Mouse (Mus musculus): ENCODE data around the gene Ifnz. TPM values are rescaled to one million over a fixed set of nuclear protein-coding genes. Genes with fewer than 3 reads are reported as not detected.
"Not testable (repeated sequence)": the region's sequence is repeated elsewhere in the genome, so short reads cannot be mapped to it uniquely, and the experiment has no call there.

Gene Ifnz
- not detected in 2 replicates for polyA plus RNA-seq (2015; fragmentation: Nextera tagmentation; extraction: Ambion mirVana)

DNA sequence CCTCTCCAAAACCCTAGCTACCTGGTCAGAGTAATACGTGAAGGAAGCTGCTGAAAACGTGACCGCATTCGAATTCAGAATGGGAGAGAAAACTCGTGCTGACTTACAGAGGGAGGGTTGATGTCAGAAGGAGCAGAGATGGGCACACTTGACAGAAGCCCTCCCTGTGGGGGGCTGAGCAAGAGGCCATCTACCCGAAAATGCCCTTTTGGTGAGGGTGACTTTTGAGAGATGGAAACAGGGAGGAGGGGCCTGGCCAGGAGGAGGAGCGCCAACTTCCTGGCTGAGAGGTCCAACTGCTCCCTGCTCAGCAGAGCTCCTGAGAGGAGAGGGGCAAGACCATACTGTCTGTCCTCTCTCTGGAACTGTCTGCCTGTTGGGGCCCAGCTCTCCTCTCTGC is at the start of gene Ifnz:
Ifnz (plus strand) TSS at position 301 of the 400 bp plus-strand sequence.
- H3K27me3 ChIP-seq; ATAC-seq (ENCODE audit: low FRiP score, low read depth); H3K9me3 ChIP-seq; H3K9ac ChIP-seq; H3K27ac ChIP-seq (replicated peaks); H3K4me1 ChIP-seq (replicated peaks); H3K36me3 ChIP-seq: not testable (repeated sequence)
- 17% methylated on average over 4 of the region's 7 CpGs for WGBS
- peak within 1 kb of the TSS; percentile 50 for H3K4me2 ChIP-seq
- H3K4me3 ChIP-seq, result 0 out of 2 replicates have a peak within 1 kb of the TSS, but pooled peaks have one; percentile 15

DNA sequence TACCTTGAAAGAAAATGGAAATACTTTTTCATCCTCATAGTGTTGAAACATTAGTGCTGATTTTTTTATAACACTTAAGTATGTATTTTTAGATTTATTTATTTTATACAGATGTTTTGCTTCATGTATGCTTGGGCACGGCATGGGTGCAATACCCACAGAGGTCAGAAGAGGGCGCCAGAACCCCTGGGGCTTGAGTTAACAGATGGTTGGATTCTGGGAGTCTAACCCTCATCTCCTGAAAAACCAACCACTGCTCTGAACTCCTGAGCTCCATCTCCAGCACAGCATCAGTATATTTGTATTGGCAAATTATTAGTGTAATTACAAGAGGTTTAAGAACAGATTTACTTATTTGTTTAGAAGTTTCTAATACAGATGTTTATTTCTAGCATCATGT is 43.5 kb upstream of the Ifnz start:
- H3K9ac ChIP-seq, result no peak overlapping the region
- H3K4me3 ChIP-seq, result no peak overlapping the region
- ATAC-seq (ENCODE audit: low FRiP score, low read depth), result no peak
- no peaks in the 10 kb centered on the region for H3K36me3 ChIP-seq
- no peaks in the 10 kb centered on the region for H3K27me3 ChIP-seq
- no peaks in the 10 kb centered on the region for H3K4me1 ChIP-seq (replicated peaks)
- 2% methylated on average over 2 of the region's 2 CpGs for WGBS
- H3K9me3 ChIP-seq, result no peaks in the 10 kb centered on the region
- no peak overlapping the region for H3K27ac ChIP-seq (replicated peaks)
- no peak overlapping the region for H3K4me2 ChIP-seq

DNA sequence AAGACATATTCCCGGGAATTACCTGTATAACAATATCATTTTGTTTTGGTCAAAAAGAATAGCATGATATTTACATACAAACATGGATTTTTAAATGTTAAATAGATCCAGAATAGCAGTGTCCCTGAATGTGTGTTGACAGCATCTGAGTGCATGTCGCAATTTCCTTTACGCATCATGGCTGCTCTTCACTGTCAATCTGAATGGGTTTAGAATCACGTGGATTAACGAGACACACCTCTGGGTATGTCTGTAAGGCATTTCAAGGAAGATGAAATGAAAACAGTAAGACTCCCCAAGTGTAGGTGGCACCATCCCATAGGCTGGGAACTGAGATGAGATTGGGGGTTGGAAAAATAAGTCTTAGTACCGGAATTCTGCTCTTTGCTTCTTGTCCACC is 42.9 kb upstream of the Ifnz start:
- Histone ChIP-seq H3K4me1 (replicated peaks) (no peaks in the 10 kb centered on the region), H3K4me2 (no peak overlapping the region), H3K36me3 (no peaks in the 10 kb centered on the region), H3K27me3 (no peaks in the 10 kb centered on the region), H3K9ac (no peak overlapping the region), H3K9me3 (no peaks in the 10 kb centered on the region), H3K4me3 (no peak overlapping the region), H3K27ac (replicated peaks) (no peak overlapping the region)
- WGBS, result 93% methylated on average over 6 of the region's 6 CpGs
- ATAC-seq (ENCODE audit: low FRiP score, low read depth), result no peak

DNA sequence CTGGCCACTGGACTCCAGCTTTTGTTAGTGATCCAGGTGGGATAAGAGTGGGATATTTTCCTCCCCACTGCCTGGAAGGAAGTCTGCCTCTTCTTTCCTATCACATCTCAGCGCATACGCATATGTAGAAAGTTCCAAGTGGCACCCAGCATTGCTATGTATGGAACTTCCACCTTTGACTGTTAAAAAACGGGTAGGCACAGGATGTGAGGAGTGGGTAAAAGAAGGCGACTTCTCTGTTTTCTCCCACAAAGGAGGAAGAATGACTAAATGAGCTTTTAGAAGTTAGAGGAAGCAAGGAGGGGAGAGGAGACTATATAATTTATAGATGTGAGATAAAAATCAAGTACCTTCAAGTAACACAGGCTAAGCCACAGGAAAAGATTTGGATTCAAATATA is 40.5 kb upstream of the Ifnz start:
- no peak overlapping the region for H3K27ac ChIP-seq (replicated peaks)
- H3K4me2 ChIP-seq, result no peak overlapping the region
- no peak overlapping the region for H3K9ac ChIP-seq
- H3K9me3 ChIP-seq, result no peaks in the 10 kb centered on the region
- H3K27me3 ChIP-seq, result no peaks in the 10 kb centered on the region
- H3K36me3 ChIP-seq, result no peaks in the 10 kb centered on the region
- 94% methylated on average over 4 of the region's 4 CpGs for WGBS
- no peak overlapping the region for H3K4me3 ChIP-seq
- no peak for ATAC-seq (ENCODE audit: low FRiP score, low read depth)
- no peaks in the 10 kb centered on the region for H3K4me1 ChIP-seq (replicated peaks)

DNA sequence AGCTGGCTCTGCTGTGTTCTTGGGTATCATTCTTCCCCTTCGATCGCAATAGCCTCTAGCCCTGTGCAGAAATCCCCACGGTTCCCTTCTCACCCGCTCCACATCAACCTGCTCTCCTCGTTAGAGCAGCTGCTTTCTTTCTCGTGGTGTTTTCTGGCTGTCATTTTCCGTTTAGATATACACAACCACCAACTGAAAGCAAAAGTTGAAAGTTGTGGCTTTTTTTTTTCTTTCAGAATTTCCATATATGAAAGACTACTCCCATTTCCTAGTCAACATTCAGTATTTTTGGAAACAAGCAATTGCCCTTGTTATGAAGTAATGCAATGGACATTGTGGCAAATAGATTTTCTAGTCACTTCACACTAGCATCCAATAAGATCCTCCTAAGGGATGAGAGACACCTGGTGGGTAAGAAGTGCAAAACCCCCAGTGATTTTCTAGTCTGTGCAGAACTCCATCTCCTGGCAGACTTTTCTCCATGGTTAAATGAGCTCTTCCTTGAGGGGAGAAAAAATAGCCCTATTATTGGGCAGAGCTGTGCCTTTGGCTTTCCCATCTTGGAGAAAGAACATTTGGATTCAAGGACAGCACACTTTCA is 39.1 kb upstream of the Ifnz start:
- 81% methylated on average over 7 of the region's 7 CpGs for WGBS

DNA sequence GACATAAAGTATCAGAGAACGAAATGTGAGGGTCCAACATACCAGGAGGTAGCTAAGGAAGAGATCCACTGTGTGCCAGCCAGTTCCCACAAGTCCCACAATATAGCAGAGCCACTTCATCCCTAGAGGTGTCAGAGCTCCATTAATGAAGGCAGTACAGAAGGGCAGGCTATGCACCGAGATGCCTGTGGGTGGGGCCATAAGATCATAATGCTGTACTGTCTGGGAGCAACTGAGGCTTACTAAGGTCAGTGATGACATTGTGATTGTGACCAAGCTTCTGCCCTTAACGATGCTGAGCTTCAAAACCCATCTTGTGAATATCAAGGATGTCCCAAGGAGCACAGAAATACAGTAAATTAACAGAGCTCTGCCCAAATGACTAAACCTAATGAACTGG is 37.7 kb upstream of the Ifnz start:
- ATAC-seq (ENCODE audit: low FRiP score, low read depth), result no peak
- Histone ChIP-seq H3K9ac (no peak overlapping the region), H3K9me3 (no peaks in the 10 kb centered on the region), H3K4me1 (replicated peaks) (no peaks in the 10 kb centered on the region), H3K4me3 (no peak overlapping the region), H3K27me3 (no peaks in the 10 kb centered on the region), H3K36me3 (no peaks in the 10 kb centered on the region), H3K4me2 (no peak overlapping the region), H3K27ac (replicated peaks) (no peak overlapping the region)
- 72% methylated on average over 3 of the region's 3 CpGs for WGBS

More for the DNA sequence above, 39.1 kb upstream of the Ifnz start:
- H3K9me3 ChIP-seq, result no peaks in the 10 kb centered on the region
- no peak overlapping the region for H3K4me2 ChIP-seq
- H3K36me3 ChIP-seq, result no peaks in the 10 kb centered on the region
- H3K27me3 ChIP-seq, result no peaks in the 10 kb centered on the region
- H3K27ac ChIP-seq (replicated peaks), result no peak overlapping the region
- ATAC-seq (ENCODE audit: low FRiP score, low read depth), result no peak
- no peak overlapping the region for H3K9ac ChIP-seq
- H3K4me3 ChIP-seq, result no peak overlapping the region
- no peaks in the 10 kb centered on the region for H3K4me1 ChIP-seq (replicated peaks)

DNA sequence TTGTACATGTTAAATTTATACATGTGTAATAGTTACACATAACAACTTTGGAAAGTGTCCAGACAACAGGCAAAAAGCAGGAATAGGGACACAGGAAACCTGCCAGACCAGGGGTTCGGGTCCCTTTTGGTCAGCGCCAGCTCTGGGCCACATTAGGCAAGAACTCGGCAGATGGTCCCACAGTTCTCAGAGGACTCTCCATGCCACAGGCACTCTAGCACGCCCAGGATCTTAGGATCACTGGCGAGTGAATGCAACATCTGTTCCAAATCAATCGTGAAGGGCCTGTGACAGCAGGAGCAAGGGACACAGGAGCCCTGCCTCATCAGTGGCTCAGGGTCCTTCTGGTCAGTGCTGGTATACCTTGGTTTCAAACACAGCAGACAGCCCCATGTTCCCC is 32.0 kb upstream of the Ifnz start:
- no peaks in the 10 kb centered on the region for H3K4me1 ChIP-seq (replicated peaks)
- no peaks in the 10 kb centered on the region for H3K9me3 ChIP-seq
- no peak overlapping the region for H3K27ac ChIP-seq (replicated peaks)
- no peak overlapping the region for H3K9ac ChIP-seq
- H3K27me3 ChIP-seq, result no peaks in the 10 kb centered on the region
- 60% methylated on average over 6 of the region's 6 CpGs for WGBS
- H3K4me3 ChIP-seq, result no peak overlapping the region
- no peak for ATAC-seq (ENCODE audit: low FRiP score, low read depth)
- H3K36me3 ChIP-seq, result no peaks in the 10 kb centered on the region
- H3K4me2 ChIP-seq, result no peak overlapping the region

DNA sequence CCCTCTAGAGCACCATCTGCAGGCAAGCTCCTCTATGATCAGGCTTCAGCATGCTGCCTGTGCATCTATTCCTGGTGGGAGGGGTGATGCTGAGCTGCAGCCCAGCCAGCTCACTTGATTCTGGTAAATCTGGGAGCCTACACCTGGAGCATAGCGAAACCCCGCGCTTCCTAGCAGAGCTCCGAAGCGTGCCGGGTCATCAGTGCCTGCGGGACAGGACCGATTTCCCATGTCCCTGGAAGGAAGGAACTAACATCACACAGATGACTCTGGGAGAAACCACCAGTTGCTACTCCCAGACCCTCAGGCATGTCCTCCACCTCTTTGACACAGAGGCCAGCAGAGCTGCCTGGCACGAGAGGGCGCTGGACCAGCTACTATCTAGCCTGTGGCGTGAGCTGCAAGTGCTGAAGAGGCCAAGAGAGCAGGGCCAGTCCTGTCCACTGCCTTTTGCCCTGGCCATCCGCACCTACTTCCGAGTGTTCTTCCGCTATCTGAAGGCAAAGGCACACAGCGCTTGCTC is 27.1 kb upstream of the Ifnz start, which contains the start of gene Gm13271:
Gm13271 (plus strand) TSS at position 51 of the 523 bp plus-strand sequence.
- not testable (repeated sequence) for H3K4me3 ChIP-seq; H3K27me3 ChIP-seq; H3K36me3 ChIP-seq; H3K27ac ChIP-seq (replicated peaks); H3K4me1 ChIP-seq (replicated peaks); H3K9ac ChIP-seq; H3K4me2 ChIP-seq; ATAC-seq (ENCODE audit: low FRiP score, low read depth); H3K9me3 ChIP-seq
- WGBS, result 83% methylated on average over 15 of the region's 15 CpGs

DNA sequence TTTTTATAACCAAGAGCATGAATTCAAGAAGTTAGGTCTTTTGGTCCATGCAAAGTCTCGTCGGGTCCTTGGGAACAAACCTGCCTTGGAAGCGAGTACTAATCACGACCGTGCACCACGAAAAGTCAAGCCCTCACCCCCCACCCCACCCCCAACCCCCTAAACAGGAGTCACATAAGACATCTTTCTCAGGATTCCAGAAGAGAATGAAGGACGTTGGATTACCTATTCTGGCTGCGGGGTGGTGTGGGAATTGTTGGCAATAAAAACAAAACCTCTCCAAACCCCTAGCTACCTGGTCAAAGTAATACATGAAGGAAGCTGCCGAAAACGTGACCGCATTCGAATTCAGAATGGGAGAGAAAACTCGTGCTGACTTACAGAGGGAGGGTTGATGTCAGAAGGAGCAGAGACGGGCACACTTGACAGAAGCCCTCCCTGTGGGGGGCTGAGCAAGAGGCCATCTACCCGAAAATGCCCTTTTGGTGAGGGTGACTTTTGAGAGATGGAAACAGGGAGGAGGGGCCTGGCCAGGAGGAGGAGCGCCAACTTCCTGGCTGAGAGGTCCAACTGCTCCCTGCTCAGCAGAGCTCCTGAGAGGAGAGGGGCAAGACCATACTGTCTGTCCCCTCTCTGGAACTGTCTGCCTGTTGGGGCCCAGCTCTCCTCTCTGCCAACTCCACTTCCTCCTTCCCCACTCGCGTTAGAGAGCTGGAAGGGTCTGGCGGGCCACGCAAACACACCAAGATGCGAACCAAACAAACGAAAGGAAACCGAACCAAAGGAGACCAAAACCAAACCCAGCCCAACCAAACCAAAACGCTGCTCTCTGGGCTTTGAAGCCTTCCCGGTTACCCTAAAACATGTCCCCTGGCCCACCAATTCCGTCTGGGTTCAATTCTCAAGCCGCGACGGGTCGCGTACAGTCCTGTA is 25.1 kb upstream of the Ifnz start:
- H3K27ac ChIP-seq (replicated peaks), result peak overlapping the region; percentile 82

DNA sequence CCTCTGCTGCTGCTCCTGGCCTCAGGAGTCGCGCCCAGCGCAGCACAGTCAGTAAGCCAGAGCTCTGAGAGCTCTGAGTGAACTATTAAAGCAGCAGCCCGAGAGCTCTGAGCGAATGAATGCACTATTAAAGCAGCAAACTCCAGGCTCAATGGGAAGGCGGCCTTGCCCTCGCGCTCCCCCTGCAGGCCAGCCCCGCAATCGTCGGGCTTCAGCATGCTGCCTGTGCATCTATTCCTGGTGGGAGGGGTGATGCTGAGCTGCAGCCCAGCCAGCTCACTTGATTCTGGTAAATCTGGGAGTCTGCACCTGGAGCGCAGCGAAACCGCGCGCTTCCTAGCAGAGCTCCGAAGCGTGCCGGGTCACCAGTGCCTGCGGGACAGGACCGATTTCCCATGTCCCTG is 24.3 kb upstream of the Ifnz start:
- not testable (repeated sequence) for H3K4me1 ChIP-seq (replicated peaks); H3K9me3 ChIP-seq; H3K36me3 ChIP-seq; H3K27me3 ChIP-seq
- ATAC-seq (ENCODE audit: low FRiP score, low read depth), result peak; percentile 100
- Histone ChIP-seq H3K27ac (replicated peaks) (peak overlapping the region; percentile 82), H3K9ac (peak overlapping the region; percentile 49), H3K4me3 (peak overlapping the region; percentile 49), H3K4me2 (peak overlapping the region; percentile 90)
- WGBS, result 0% methylated on average over 19 of the region's 21 CpGs

More for the DNA sequence above, 25.1 kb upstream of the Ifnz start:
- H3K27me3 ChIP-seq; H3K4me1 ChIP-seq (replicated peaks); H3K36me3 ChIP-seq; H3K9me3 ChIP-seq; ATAC-seq (ENCODE audit: low FRiP score, low read depth): not testable (repeated sequence)
- Histone ChIP-seq H3K4me3 (peak overlapping the region; percentile 49), H3K9ac (peak overlapping the region; percentile 49), H3K4me2 (peak overlapping the region; percentile 90)
- WGBS, result 13% methylated on average over 29 of the region's 31 CpGs

DNA sequence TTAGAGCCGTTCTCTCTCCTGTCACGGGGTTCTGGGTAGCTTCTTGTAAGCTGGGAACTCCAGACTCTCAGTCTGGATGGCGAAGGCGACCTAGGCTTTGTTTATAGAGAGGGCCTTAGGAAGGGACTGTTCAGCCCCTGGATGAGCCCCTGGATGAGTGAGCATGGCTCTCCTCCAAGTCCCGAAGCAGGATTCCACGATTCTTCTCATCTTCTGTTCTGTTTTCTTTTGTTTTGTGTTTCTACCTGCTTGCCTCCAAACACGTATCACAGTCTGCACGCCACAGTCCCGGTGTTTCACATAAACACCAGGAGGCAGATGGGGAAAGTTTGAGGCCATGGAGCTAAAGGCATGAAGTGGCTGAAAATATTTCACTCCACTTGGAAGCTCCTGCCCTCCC is 23.2 kb upstream of the Ifnz start:
- H3K4me2 ChIP-seq, H3K36me3 ChIP-seq: not testable (repeated sequence)
- 90% methylated on average over 9 of the region's 9 CpGs for WGBS

DNA sequence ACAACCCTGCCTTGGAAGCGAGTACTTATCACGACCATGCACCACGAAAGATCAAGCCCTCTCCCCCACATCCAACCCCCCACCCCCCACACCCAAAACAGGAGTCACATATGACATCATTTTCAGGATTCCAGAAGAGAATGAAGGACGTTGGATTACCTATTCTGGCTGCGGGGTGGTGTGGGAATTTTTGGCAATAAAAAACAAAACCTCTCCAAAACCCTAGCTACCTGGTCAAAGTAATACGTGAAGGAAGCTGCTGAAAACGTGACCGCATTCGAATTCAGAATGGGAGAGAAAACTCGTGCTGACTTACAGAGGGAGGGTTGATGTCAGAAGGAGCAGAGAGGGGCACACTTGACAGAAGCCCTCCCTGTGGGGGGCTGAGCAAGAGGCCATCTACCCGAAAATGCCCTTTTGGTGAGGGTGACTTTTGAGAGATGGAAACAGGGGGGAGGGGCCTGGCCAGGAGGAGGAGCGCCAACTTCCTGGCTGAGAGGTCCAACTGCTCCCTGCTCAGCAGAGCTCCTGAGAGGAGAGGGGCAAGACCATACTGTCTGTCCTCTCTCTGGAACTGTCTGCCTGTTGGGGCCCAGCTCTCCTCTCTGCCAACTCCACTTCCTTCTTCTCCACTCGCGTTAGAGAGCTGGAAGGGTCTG is 22.2 kb upstream of the Ifnz start, which contains the start of gene Gm13283:
Gm13283 (plus strand) TSS at position 510 of the 659 bp plus-strand sequence.
- H3K9me3 ChIP-seq; H3K4me1 ChIP-seq (replicated peaks); H3K36me3 ChIP-seq; H3K27ac ChIP-seq (replicated peaks); ATAC-seq (ENCODE audit: low FRiP score, low read depth); H3K9ac ChIP-seq; H3K27me3 ChIP-seq: not testable (repeated sequence)
- Histone ChIP-seq H3K4me2 (peak within 1 kb of the TSS; percentile 65), H3K4me3 (peak within 1 kb of the TSS; percentile 34)
- WGBS, result 21% methylated on average over 9 of the region's 14 CpGs

More for the DNA sequence above, 23.2 kb upstream of the Ifnz start:
- H3K9me3 ChIP-seq; H3K4me3 ChIP-seq; H3K9ac ChIP-seq; H3K27me3 ChIP-seq; ATAC-seq (ENCODE audit: low FRiP score, low read depth); H3K27ac ChIP-seq (replicated peaks); H3K4me1 ChIP-seq (replicated peaks): not testable (repeated sequence)

Measured in hindbrain, embryonic 15.5 days (tissue).